Mouse (Mus musculus) midbrain, embryonic 11.5 days (tissue): ENCODE results near the gene Ccnl2. TPM values are rescaled to one million over a fixed set of nuclear protein-coding genes. Genes with fewer than 3 reads are reported as not detected.

Experiments used
- ATAC-seq: fragments of 200-750 bp; cut with Nextera tagmentation; 2 replicates; pipeline ENCODE4 v1.8.0; 2017; ENCODE audit warnings: moderate TSS enrichment, moderate library complexity; ENCODE audit not compliant: low FRiP score
- DNase-seq: peaks from one replicate; pipeline ENCODE4 v3.0.0; 2015; ENCODE audit warnings: low spot score; ENCODE audit errors: missing footprints
- H3K27ac ChIP-seq: fragments of 300-500 bp; sonication (generic); 2 replicates; pipeline ENCODE4 v1.5.1; 2014; ENCODE audit warnings: low read depth, low read length
- H3K27me3 ChIP-seq: fragments of 300-500 bp; sonication (generic); 2 replicates; pipeline ENCODE4 v1.6.1; 2014; ENCODE audit warnings: mild to moderate bottlenecking, low read length, moderate library complexity, mixed read lengths; ENCODE audit not compliant: control insufficient read depth, insufficient read depth
- H3K36me3 ChIP-seq: fragments of 300-500 bp; sonication (generic); 2 replicates; pipeline ENCODE4 v1.6.1; 2014; ENCODE audit warnings: mild to moderate bottlenecking, low read length, moderate library complexity, mixed read lengths; ENCODE audit not compliant: control insufficient read depth, insufficient read depth
- H3K4me1 ChIP-seq: fragments of 300-500 bp; sonication (generic); 2 replicates; pipeline ENCODE4 v1.6.1; 2014; ENCODE audit warnings: low read length; ENCODE audit not compliant: control insufficient read depth, insufficient read depth
- H3K4me2 ChIP-seq: fragments of 300-500 bp; sonication (generic); 2 replicates; pipeline ENCODE4 v1.6.1; 2014; ENCODE audit warnings: mild to moderate bottlenecking, moderate library complexity
- H3K4me3 ChIP-seq: fragments of 300-500 bp; sonication (generic); 2 replicates; pipeline ENCODE4 v1.5.1; 2014; ENCODE audit warnings: low read depth, low read length
- H3K9ac ChIP-seq: fragments of 300-500 bp; sonication (generic); 2 replicates; pipeline ENCODE4 v1.6.1; 2014; ENCODE audit warnings: low read length
- H3K9me3 ChIP-seq: fragments of 300-500 bp; sonication (generic); 2 replicates; pipeline ENCODE4 v1.6.1; 2016; ENCODE audit warnings: low read length; ENCODE audit not compliant: control insufficient read depth
- whole genome bisulfite sequencing: fragments of 180-500 bp; shearing (Covaris S2); extraction: QIAGEN DNeasy Blood & Tissue Kit; methylation state at CpG from one replicate; pipeline ENCODE4 v1.1.7; 2014; 5-methylcytosine and 5-hydroxymethylcytosine counted together
- polyA plus RNA-seq: library from polyadenylated mRNA; unstranded; fragments of >200 nt; fragmentation: Nextera tagmentation; extraction: Ambion mirVana; gene quantifications from 2 replicates; pipeline ENCODE4 v1.2.1, GENCODE M21; 2014

Gene Ccnl2
- polyA plus RNA-seq, 1 experiment from 2014 or later: 146 TPM

DNA sequence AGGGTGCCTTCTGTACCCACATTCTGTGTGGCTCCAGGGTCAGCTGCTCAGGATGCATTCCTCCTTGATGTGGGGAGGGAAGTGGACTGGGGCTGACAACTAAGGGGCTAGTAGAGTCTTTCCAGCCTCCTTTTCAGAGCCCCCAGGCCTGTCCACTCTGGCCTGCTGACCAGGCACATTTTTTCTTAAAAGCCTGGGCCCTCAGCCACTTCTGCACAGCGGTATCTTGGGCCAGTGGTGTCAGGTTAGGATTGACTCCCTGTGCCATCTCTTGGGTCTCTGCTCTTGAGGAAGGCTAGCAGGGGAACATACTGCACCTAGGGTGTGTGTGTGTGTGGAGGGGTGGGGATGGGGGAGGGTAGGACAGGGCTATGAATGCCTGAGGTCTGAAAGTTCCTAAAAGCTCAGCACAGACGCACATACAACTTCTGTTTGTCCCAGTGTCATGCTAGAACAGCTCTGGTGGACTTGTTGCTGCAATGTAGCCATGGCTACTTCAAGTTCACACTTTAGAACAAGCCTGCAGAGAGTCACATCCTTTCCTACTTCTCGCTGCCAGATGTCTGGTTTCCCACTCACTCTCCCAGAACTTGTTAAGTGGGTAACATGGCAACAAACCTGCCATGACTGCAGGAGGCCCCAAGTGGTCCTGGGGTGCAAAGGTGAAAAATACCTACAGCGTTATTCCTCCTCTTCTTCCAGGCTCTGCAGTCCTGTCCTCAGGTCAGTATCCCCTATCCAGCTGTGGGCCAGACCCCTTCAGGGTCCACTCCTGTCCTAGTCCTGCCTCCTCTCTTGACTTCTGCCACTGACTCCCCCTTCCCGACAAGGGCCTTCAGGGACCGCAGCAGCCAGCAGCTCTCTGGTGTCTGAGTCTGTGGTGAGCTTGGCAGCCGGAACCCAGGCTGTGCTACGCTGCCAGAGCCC lies 28.1 kb downstream of the Ccnl2 start:
- DNase-seq (peak; percentile 90), ATAC-seq (peak; percentile 9)
- WGBS: 9% methylated on average over 8 of the region's 8 CpGs
- H3K9me3 ChIP-seq: no peaks in the 10 kb centered on the region
- peaks cover 22% of the 10 kb centered on the region for H3K4me1 ChIP-seq
- peak overlapping the region; percentile 73 for H3K9ac ChIP-seq
- H3K4me2 ChIP-seq: peak overlapping the region; percentile 76
- peak overlapping the region; percentile 39 for H3K4me3 ChIP-seq
- H3K27me3 ChIP-seq: peaks cover 7% of the 10 kb centered on the region; the same call in 1 of the 2 replicates
- H3K36me3 ChIP-seq: no peaks in the 10 kb centered on the region
- H3K27ac ChIP-seq: peak overlapping the region; percentile 48; the same call in 1 of the 2 replicates

- ATAC-seq (peak; percentile 54), DNase-seq (peak; percentile 92)
- Histone ChIP-seq H3K27ac (no peak overlapping the region), H3K27me3 (peaks cover 7% of the 10 kb centered on the region; the same call in 1 of the 2 replicates), H3K4me2 (peak overlapping the region; percentile 76), H3K9ac (peak overlapping the region; percentile 73), H3K9me3 (no peaks in the 10 kb centered on the region), H3K36me3 (no peaks in the 10 kb centered on the region), H3K4me1 (peaks cover 22% of the 10 kb centered on the region), H3K4me3 (peak overlapping the region; percentile 39)
- WGBS: under 1% methylated on average over 32 of the region's 32 CpGs
Observed at GRCm38 (mm10) chr4:155841003-155841454, 28.7 kb downstream of the Ccnl2 start.

- ATAC-seq (no peak), DNase-seq (no peak)
- Histone ChIP-seq H3K36me3 (no peaks in the 10 kb centered on the region), H3K4me1 (peaks cover 26% of the 10 kb centered on the region), H3K9me3 (no peaks in the 10 kb centered on the region), H3K4me3 (0 out of 2 replicates have a peak overlapping the region, but pooled peaks have one; percentile 39), H3K9ac (no peak overlapping the region), H3K4me2 (peak overlapping the region; percentile 76), H3K27ac (no peak overlapping the region), H3K27me3 (peaks cover 7% of the 10 kb centered on the region; the same call in 1 of the 2 replicates)
- 37% methylated on average over 37 of the region's 38 CpGs for WGBS
Observed at GRCm38 (mm10) chr4:155841651-155842270, 29.5 kb downstream of the Ccnl2 start.

DNA sequence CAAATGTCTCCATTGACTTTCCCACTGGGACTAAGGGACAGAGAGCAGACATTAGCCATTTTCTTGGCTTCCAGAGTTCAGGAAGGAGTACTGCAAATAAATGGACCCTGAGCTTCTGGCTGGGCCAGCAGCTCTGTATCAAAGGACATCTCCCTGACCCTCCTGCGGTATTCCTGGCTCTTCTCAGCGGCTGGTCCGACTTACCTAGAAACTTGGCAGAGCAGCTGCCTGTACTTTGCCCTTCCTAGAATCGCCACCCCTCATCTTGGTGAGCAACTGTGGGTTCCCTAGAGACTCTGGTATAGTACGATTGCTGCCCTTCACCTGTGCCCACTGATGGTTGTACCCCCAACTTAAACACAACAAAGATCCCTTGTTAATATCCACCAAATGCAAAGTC lies 30.9 kb downstream of the Ccnl2 start:
- no peak overlapping the region for H3K4me3 ChIP-seq
- peaks cover 7% of the 10 kb centered on the region; the same call in 1 of the 2 replicates for H3K27me3 ChIP-seq
- ATAC-seq: no peak
- no peaks in the 10 kb centered on the region for H3K9me3 ChIP-seq
- DNase-seq: no peak
- no peak overlapping the region for H3K4me2 ChIP-seq
- no peaks in the 10 kb centered on the region for H3K36me3 ChIP-seq
- H3K9ac ChIP-seq: no peak overlapping the region
- H3K27ac ChIP-seq: no peak overlapping the region
- 95% methylated on average over 5 of the region's 5 CpGs for WGBS
- H3K4me1 ChIP-seq: peaks cover 32% of the 10 kb centered on the region

GRCm38 (mm10) chr4:155846871-155847578 lies 34.7 kb downstream of the Ccnl2 start, which contains the start of gene Dvl1:
Gene Dvl1 (plus strand): TSS chr4:155847402.
- ATAC-seq (peak; percentile 94), DNase-seq (peak; percentile 100)
- Histone ChIP-seq H3K36me3 (no peaks in the 10 kb centered on the region), H3K9ac (peak within 1 kb of the TSS; percentile 91), H3K4me3 (peak within 1 kb of the TSS; percentile 91), H3K4me2 (peak within 1 kb of the TSS; percentile 94), H3K27ac (peak within 1 kb of the TSS; percentile 47), H3K9me3 (no peaks in the 10 kb centered on the region), H3K4me1 (peaks cover 22% of the 10 kb centered on the region), H3K27me3 (no peaks in the 10 kb centered on the region)
- WGBS: 3% methylated on average over 54 of the region's 65 CpGs

DNA sequence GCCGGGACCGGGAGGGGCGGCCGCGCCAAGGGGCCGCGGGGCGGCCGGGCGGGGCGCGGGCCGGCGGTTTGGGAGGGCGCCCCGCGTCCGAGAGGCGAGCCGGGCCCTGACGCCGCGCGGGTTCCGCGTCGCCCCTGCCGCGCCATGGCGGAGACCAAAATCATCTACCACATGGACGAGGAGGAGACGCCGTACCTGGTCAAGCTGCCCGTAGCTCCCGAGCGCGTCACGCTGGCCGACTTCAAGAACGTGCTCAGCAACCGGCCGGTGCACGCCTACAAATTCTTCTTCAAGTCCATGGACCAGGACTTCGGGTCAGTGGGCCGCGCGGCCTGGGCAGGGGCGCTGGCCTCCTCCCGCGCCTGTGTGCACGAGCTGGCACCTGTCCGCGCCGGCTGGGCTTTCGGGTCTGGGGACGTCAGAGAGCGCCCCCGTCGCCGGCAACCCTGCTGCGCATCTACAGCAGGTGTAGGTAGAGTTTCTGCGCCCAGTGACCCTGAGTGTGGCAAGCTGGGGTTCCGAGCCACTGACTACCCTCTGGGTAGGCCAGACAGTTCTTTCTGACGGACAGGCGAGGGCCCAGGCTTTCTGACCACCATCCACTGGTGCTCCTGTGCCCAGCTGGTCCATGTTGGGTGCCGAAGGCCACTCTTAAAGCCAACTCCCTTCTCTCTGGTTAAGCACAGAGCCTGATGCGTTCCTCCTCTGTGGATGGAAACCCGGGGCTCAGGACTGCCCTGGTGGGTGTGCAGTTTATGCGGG lies 35.5 kb downstream of the Ccnl2 start:
- Histone ChIP-seq H3K9me3 (no peaks in the 10 kb centered on the region), H3K9ac (peak overlapping the region; percentile 91), H3K4me2 (peak overlapping the region; percentile 94), H3K27me3 (no peaks in the 10 kb centered on the region), H3K4me3 (peak overlapping the region; percentile 91), H3K27ac (peak overlapping the region; percentile 30), H3K36me3 (no peaks in the 10 kb centered on the region), H3K4me1 (peaks cover 22% of the 10 kb centered on the region)
- DNase-seq: peak; percentile 93
- peak; percentile 75 for ATAC-seq
- WGBS: 2% methylated on average over 62 of the region's 69 CpGs

DNA sequence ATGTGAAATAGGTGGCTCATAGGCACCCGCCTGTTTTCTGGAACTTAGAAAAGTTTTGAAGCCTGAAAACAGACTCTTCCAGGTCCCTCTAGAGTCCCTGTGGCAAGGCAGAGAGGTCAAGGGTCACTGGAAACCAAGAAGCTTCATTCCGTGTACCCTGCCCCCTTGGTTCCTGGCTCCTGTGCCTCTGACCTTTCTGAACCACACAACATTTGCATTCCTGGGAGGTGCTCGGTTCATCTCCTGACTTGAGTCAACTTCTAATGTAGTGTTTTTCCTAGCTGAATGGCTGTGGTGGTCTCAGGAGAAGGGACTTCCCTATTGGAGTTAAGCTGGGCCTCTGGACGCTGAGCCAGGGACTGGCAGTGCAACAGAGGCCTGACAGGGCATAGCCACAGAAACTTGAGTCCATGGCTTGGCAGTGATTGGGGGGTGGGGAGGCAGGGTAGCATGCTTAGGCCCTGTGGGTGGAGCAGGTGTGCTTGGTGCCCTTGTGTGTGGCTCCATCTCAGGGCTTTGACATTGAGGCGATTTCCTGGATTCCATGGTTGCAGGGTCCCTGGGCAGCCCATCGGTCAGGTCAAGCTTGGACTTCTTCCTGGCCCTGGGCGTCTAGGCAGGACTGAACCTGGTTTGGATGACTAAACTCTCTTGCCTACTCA lies 36.3 kb downstream of the Ccnl2 start:
- ATAC-seq (no peak), DNase-seq (no peak)
- 58% methylated on average over 7 of the region's 7 CpGs for WGBS
- peak overlapping the region; percentile 91 for H3K9ac ChIP-seq
- H3K27me3 ChIP-seq: no peaks in the 10 kb centered on the region
- no peaks in the 10 kb centered on the region for H3K9me3 ChIP-seq
- peaks cover 22% of the 10 kb centered on the region for H3K4me1 ChIP-seq
- peak overlapping the region; percentile 94 for H3K4me2 ChIP-seq
- no peaks in the 10 kb centered on the region for H3K36me3 ChIP-seq
- H3K4me3 ChIP-seq: peak overlapping the region; percentile 91
- H3K27ac ChIP-seq: no peak overlapping the region

DNA sequence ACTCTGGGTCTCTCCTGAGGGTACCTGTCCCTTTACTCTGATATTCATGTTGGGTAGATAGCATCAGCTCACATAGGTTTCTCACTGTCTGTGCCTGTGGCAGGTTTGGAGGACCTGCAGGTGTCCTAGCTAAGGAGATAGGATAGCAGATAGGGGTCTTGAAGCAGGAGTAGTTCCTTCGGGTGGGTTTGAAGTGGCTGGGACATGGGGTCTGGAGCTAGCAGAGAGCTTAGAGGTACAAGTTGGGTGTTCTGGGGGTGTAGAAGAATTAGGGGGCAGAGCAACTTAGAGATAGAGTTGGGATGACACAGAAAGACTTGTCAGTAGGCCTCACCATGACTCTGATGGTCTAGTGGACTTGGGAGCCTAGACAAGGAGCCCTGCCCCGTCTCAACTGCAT lies 37.1 kb downstream of the Ccnl2 start:
- Histone ChIP-seq H3K36me3 (no peaks in the 10 kb centered on the region), H3K27ac (no peak overlapping the region), H3K9me3 (no peaks in the 10 kb centered on the region), H3K4me1 (peaks cover 22% of the 10 kb centered on the region), H3K9ac (no peak overlapping the region; the same call in 1 of the 2 replicates), H3K4me3 (no peak overlapping the region), H3K4me2 (no peak overlapping the region), H3K27me3 (no peaks in the 10 kb centered on the region)
- ATAC-seq (no peak), DNase-seq (no peak)
- 97% methylated on average over 2 of the region's 2 CpGs for WGBS
